Mouse (Mus musculus) olfactory bulb, adult 2 months (tissue): ENCODE results near the gene Fam78b. TPM values are rescaled to one million over a fixed set of nuclear protein-coding genes. Genes with fewer than 3 reads are reported as not detected.

Experiments used
- H3K27ac ChIP-seq: fragments of 200-500 bp; 2 replicates; pipeline ENCODE4 v1.5.1; 2012; ENCODE audit warnings: low read depth, low read length; ENCODE audit not compliant: insufficient read depth
- H3K4me1 ChIP-seq: fragments of 200-500 bp; 2 replicates; pipeline ENCODE4 v1.6.1; 2012; ENCODE audit warnings: low read length; ENCODE audit not compliant: control insufficient read depth, insufficient read depth
- H3K4me3 ChIP-seq: fragments of 200-500 bp; 2 replicates; pipeline ENCODE4 v1.5.1; 2012; ENCODE audit warnings: mild to moderate bottlenecking, low read depth, low read length, moderate library complexity; ENCODE audit not compliant: insufficient read depth
- CTCF ChIP-seq: fragments of 200-500 bp; IDR thresholded peaks from 2 replicates; pipeline ENCODE4 v1.5.1; 2012; ENCODE audit warnings: low read depth, mild to moderate bottlenecking, low read length, moderate library complexity; ENCODE audit not compliant: insufficient read depth
- POLR2A ChIP-seq: fragments of 200-500 bp; IDR thresholded peaks from 2 replicates; pipeline ENCODE4 v1.6.1; 2012; ENCODE audit warnings: mild to moderate bottlenecking, low read depth, low read length, moderate library complexity; ENCODE audit not compliant: insufficient read depth
- WGBS: fragments of 180-500 bp; shearing (Covaris S2); methylation state at CpG from one replicate; pipeline ENCODE4 v1.1.7; 2018; 5-methylcytosine and 5-hydroxymethylcytosine counted together
- polyA plus RNA-seq: library from polyadenylated mRNA; stranded (reverse); fragments of >200 nt; gene quantifications from 2 replicates; pipeline ENCODE4 v1.2.4, GENCODE M21; 2012; ENCODE audit warnings: low replicate concordance; ENCODE audit not compliant: missing spikeins, insufficient read depth, insufficient read length

Gene Fam78b
- polyA plus RNA-seq, 1 experiment, result not detected

GRCm38 (mm10) chr1:167022541-167023121 lies 21.4 kb downstream of the Fam78b start:
- 31% methylated on average over 8 of the region's 8 CpGs for WGBS
- H3K4me1 ChIP-seq, result peaks cover 18% of the 10 kb centered on the region
- no peak overlapping the region for H3K27ac ChIP-seq
- TF ChIP-seq CTCF, result no peak
- no peak for TF ChIP-seq POLR2A
- H3K4me3 ChIP-seq, result no peak overlapping the region

- H3K4me3 ChIP-seq, result no peak overlapping the region
- 59% methylated on average over 11 of the region's 11 CpGs for WGBS
- no peak for TF ChIP-seq POLR2A
- TF ChIP-seq CTCF, result no peak
- no peak overlapping the region for H3K27ac ChIP-seq
- H3K4me1 ChIP-seq, result peaks cover 18% of the 10 kb centered on the region
Measured at GRCm38 (mm10) chr1:167023794-167024193, 22.6 kb downstream of the Fam78b start.

- Histone ChIP-seq H3K4me3 (no peak overlapping the region), H3K27ac (no peak overlapping the region), H3K4me1 (peaks cover 18% of the 10 kb centered on the region)
- no peak for TF ChIP-seq POLR2A
- no peak for TF ChIP-seq CTCF
- WGBS, result 78% methylated on average over 4 of the region's 4 CpGs
Measured at GRCm38 (mm10) chr1:167024961-167025360, 23.7 kb downstream of the Fam78b start.

- Histone ChIP-seq H3K27ac (no peak overlapping the region), H3K4me3 (no peak overlapping the region), H3K4me1 (peaks cover 13% of the 10 kb centered on the region)
- WGBS, result 50% methylated on average over 13 of the region's 13 CpGs
- TF ChIP-seq CTCF (no peak), POLR2A (no peak)
Measured at GRCm38 (mm10) chr1:167032046-167032648, 30.9 kb downstream of the Fam78b start.

- TF ChIP-seq POLR2A (no peak), CTCF (no peak)
- H3K4me3 ChIP-seq, result no peak overlapping the region
- H3K27ac ChIP-seq, result no peak overlapping the region
- WGBS, result 95% methylated on average over 1 of the region's 1 CpGs
- peaks cover 24% of the 10 kb centered on the region for H3K4me1 ChIP-seq
Measured at GRCm38 (mm10) chr1:167034435-167034834, 33.2 kb downstream of the Fam78b start.

- Histone ChIP-seq H3K4me1 (peaks cover 20% of the 10 kb centered on the region), H3K27ac (no peak overlapping the region), H3K4me3 (no peak overlapping the region)
- TF ChIP-seq CTCF (no peak), POLR2A (no peak)
- WGBS, result 91% methylated on average over 6 of the region's 6 CpGs
Measured at GRCm38 (mm10) chr1:167042558-167042957, 41.3 kb downstream of the Fam78b start.

GRCm38 (mm10) chr1:167046169-167046927 lies 45.1 kb downstream of the Fam78b start:
- 74% methylated on average over 10 of the region's 10 CpGs for WGBS
- Histone ChIP-seq H3K27ac (no peak overlapping the region), H3K4me3 (no peak overlapping the region), H3K4me1 (peaks cover 11% of the 10 kb centered on the region; the same call in 1 of the 2 replicates)
- TF ChIP-seq CTCF (no peak), POLR2A (no peak)

- H3K27ac ChIP-seq, result no peak overlapping the region
- 90% methylated on average over 3 of the region's 3 CpGs for WGBS
- H3K4me3 ChIP-seq, result no peak overlapping the region
- TF ChIP-seq CTCF (no peak), POLR2A (no peak)
- peaks cover 24% of the 10 kb centered on the region for H3K4me1 ChIP-seq
Measured at GRCm38 (mm10) chr1:167050859-167051258, 49.6 kb downstream of the Fam78b start.

- Histone ChIP-seq H3K4me1 (peaks cover 28% of the 10 kb centered on the region), H3K4me3 (no peak overlapping the region), H3K27ac (no peak overlapping the region)
- TF ChIP-seq POLR2A (no peak), CTCF (no peak)
- WGBS, result 71% methylated on average over 7 of the region's 7 CpGs
Measured at GRCm38 (mm10) chr1:167054029-167054428, 52.8 kb downstream of the Fam78b start.
